Mouse (Mus musculus): Measurements from ENCODE around the gene Tfrc.

Tfrc gene

DNA sequence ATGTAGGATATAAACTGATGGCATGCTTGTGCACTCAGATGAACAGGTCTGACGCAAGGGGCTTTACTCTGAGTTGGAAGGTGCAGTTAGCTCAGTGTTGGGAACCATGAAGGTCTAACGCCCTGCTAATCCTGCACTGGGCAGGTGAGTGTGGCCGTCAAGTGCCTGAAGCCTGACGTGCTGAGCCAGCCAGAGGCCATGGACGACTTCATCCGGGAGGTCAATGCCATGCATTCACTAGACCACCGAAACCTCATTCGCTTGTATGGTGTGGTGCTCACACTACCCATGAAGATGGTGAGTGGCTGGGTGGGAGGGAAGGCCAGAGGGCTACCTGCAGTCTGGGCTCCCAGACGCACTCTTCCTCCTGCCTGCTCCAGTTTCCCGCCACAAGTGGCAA is 60.5 kb downstream of the Tfrc start:
- no peak for DNase-seq (ENCODE audit: low spot score)

DNA sequence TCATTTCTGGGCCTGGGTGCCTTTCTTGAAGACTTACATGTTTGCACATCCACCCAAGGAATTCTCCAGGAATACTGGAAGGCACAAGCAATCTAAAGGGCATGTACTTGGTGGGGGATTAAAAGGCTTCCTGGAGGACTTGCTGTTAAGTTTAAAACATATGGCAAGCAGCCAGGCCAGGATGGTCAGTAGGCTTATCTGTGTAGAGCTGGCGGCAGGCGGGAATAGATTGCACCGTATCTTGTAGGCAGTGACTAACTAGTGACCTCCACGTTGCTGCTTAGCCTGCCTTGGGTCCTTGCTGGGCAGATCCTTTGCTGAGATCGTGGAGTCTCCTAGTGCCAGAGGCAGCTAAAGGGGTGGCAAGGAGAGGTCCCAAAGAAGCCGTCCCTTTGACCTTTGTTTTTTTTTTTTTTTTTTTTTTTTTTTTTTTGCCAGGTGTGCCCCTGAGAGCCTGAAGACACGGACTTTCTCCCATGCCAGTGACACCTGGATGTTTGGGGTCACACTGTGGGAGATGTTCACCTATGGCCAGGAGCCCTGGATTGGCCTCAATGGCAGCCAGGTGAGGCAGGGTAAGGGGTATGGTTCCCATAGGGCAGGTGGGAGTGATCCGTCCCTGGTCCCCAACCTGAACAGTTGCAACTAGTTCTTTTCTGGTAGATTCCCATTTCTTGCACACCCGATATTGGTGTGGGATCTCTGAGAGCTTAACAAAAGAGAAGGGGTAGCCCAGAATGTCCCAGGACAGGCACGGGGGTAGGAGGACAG is 61.8 kb downstream of the Tfrc start:
- DNase-seq (ENCODE audit: low spot score), result peak; percentile 53

DNA sequence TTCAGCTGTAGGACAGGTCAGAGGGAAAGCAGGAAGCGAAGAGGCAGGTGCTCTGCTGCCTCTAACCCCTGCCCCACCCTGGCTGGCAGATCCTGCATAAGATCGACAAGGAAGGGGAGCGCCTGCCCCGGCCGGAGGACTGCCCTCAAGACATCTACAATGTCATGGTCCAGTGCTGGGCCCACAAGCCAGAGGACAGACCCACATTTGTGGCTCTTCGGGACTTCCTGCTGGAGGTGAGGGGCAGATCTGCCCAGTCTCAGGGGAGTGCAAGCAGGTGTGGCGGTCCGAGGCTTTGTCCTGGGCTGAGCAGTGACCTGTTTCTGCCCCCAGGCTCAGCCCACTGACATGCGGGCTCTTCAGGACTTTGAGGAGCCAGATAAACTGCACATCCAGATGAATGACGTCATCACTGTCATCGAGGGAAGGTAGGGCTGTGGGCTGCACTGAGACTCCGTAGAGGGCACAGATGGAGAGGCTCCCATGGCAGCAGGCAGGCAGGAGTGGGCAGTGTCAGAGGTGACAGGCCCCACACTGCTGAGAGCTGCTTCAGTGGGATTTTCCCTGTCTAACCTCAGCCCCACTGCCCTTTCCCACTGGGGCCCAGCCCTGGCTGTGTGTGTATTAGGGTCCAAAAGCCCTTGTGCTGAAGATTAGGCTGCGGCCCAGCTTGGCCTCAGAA is 62.6 kb downstream of the Tfrc start:
- no peak for DNase-seq (ENCODE audit: low spot score)

DNA sequence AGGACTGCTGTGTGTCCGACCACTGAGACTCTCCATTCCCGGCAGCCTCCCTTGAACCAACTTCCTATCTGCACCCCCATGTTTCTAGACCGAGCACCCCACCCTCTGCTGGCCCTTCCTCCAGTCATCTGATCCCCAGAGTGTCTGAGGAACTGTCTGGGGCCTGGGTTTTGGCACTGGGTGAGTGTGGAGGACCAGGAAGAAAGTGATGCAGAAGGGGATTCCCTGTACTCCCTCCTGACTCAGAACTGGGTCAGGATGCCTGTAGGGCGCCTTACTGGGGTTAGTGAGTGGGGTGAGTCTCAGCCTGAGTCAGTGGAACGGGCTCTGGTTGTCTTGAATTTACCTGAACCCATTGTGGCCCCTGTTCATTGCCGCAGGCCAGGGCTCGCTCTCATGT is 63.5 kb downstream of the Tfrc start:
- no peak for DNase-seq (ENCODE audit: low spot score)

DNA sequence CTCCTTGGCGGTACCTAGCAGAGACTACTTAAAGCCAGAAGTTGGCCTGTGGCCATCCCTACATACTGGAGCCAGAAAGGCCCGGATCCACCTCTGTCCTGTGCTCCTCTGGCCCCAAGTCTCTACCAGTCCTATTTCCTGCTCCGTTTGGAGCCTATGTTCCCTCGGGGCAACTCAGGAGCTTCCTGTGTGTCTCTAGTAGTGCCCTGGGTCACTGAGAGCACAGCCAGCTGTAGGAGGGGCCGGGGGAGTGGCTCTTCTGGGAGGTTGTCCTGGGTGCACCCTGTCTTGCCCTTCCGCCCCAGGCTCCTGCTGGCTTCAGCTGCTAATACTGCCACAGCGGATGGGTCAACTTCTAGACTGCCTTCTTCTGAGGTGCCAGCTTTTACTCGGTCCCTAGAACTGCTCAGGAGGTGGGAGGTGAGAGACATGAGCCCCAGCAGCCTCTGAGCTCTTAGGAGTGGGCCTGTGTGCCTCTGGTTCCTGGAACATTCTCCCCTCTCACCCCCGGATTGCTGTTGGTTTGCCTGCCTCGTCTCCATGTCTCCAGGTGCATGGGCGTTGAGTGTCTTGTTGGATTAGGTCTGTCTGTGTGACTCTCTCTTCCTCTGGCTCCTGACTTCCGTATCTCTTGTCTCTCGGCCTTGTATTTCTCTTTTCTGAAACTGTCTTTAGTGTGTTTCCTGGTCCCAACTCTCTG is 64.3 kb downstream of the Tfrc start:
- DNase-seq (ENCODE audit: low spot score), result no peak

DNA sequence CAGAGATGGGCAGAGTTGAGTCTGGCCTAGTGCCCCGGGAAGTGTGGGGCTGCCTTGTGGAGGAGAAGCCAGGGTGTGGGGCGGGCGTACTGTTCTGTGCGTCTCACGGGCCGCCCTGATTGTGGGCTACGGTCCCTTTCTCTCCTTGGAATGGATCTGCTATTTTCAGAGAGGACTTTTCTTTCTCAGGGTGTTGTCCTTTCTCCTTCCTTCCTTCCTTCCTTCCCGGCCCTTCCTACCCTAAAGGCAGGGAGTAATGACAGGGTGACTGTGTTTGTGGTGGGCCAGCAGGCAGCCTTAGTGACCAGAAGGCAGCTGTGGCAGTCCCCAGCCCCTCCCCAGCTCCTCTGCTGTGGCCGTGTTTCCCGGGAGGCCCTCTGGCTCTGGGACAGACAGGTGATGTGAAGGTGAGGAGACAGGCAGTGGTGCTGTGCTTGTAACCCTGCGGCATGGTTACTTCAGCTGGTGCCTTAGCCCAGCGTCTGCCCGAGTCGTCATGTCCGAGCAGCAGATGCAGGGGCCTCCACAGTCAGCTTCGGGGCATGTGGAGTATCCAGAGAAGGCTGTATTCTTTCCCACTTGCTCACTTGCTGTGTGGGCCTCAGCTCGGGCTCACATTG is 65.5 kb downstream of the Tfrc start:
- no peak for DNase-seq (ENCODE audit: low spot score)

DNA sequence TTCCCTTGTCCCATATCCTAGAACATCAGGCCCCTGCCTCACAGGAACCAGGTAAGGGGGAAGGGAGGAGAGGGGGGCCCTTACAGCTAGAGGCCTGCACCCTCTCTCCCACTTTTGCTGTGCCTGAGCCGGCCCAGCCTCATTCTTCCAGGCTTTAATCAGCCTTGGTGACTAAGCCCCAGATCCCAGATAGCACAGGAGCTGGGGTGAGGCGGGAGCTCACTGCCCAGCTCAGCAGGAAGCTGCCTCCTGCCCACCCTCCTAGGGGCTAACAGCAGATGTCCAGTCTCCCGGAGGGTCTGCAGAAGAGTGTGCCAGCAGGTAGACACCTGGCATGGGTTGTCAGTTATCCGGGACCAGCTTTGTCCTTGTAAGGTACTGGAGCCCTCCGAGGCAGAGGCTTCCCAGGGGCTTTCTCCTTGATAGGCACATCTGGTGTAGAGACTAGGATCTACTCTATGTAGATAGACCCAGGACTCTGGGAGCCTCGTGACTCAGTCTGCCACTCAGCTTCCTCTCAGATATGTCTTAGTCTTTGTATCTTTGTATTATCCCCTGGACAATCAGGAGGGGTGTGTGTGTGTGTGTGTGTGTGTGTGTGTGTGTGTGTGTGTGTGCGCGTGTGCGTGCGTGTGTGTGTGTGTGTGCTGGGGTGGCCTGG is 68.5 kb downstream of the Tfrc start:
- DNase-seq (ENCODE audit: low spot score), result no peak

DNA sequence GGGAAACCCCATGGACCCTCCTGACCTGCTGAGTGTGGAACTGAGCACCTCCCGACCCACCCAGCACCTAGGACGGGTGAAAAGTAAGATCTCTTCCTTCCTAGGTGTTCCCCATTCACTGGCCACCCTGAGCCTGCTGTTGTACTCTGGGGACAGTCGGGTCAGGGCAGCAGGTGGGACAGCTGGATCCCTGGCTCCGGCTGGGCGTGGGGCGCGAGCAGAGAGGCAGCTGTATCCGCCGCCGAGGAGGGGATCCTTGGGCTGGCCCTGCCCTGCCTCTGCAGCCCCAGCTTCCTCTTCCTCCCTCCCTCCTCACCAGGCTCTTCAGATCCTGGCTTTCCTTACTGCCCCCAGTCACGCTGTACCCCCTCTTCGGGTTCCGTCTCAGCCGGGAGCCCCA is 69.2 kb downstream of the Tfrc start:
- DNase-seq (ENCODE audit: low spot score), result no peak

DNA sequence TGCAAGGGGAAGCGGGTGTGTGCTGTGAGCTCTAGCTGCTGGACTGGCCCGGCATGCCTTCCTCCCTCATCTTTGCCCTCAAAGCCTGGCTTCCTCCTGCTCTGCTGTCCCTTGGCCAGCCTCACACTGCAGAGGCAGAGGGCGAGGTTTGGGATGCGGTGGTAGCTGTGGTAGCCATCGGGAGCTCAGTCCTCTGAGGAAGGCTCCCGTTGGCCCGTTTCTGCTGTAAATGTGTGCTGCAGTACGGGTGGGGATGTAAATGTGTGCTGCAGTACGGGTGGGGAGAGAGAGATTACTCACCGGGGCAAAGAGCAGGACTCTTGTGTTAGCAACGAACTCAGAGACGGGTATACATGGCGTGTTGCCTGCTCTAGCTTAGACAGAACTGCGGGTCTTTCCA is 70.1 kb downstream of the Tfrc start:
- DNase-seq (ENCODE audit: low spot score), result no peak

DNA sequence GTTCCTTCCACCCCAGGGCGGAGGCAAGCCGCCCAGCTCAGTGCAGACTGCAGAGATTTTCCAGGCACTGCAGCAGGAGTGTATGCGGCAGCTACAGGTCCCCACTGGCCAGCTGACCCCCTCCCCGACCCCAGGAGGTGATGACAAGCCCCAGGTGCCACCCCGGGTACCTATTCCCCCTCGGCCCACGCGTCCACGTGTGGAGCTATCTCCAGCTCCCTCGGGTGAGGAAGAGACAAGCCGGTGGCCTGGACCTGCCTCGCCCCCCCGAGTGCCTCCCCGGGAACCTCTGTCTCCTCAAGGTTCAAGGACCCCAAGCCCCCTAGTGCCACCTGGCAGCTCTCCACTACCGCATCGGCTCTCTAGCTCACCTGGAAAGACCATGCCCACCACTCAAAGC is 71.3 kb downstream of the Tfrc start:
- DNase-seq (ENCODE audit: low spot score), result no peak

DNA sequence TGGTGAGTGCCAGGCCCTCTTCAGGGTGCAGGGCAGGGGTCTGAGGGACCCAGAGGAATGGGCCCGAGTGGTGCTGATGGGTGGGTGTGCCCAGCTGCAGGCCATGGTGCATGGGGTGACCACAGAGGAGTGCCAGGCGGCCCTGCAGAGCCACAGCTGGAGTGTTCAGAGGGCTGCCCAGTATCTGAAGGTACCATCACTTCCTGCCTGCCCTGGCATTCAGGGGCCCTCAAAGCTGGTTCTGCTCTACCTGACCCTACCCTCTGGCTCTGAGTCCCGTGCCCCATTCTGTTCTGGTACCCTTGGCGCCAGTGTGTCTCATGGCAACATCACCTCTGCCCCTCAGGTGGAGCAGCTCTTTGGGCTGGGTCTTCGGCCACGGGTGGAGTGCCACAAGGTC is 72.1 kb downstream of the Tfrc start:
- DNase-seq (ENCODE audit: low spot score), result no peak

DNA sequence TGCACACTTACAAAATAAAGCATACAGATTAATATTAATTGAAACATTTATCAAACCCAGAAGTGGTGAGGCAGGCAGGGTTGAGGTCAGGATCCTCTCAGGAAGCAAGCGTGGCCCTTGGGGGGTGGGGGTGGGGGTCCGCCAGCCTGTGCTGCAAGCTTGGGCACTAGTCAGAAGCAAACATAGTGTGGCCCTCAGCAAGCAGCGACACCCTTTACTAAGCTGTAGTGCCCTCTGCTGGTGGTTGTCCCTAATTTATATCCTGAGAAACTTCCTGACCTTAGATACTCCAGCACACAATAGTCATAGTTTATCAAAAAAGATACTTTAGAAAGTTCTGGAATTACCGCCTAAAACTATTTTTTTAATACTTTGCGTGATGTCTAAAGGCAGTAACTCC is 73.5 kb downstream of the Tfrc start:
- peak; percentile 79 for DNase-seq (ENCODE audit: low spot score)

All from c-Kit-positive CD71-positive TER-119-positive erythroid progenitor cells, embryonic 14.5 days (primary cell).